Mouse (Mus musculus) MEL (cell line): Measurements from ENCODE around the gene Ggnbp2. TPM values are rescaled to one million over a fixed set of nuclear protein-coding genes. Genes with fewer than 3 reads are reported as not detected.
A peak's percentile ranks its signal among the peaks of the same experiment; 100 is the strongest.

Experiments
- DNase-seq: peaks from one replicate; pipeline ENCODE4 v3.0.0; 2011; ENCODE audit warnings: low read depth, low spot score
- H3K27ac ChIP-seq: 2 replicates; pipeline ENCODE4 v1.5.1; 2012; ENCODE audit warnings: low read depth, mild to moderate bottlenecking, control low read depth, low read length, moderate library complexity; ENCODE audit not compliant: control insufficient read depth
- H3K27me3 ChIP-seq, 2 experiments: fragments of 150-350 bp in 1 of 2; sonication (generic) in 1 of 2; 2 replicates each; pipeline ENCODE4 v1.6.1; 2012; ENCODE audit warnings: low read length in 2 of 2, mild to moderate bottlenecking in 2 of 2, improper control_type of control experiment in 1 of 2, moderate library complexity in 1 of 2; ENCODE audit not compliant: insufficient read depth in 2 of 2, control insufficient read depth in 1 of 2
- H3K36me3 ChIP-seq, 2 experiments: 2 replicates each; pipeline ENCODE4 v1.6.1; 2012 to 2014; ENCODE audit warnings: low read length in 2 of 2, improper control_type of control experiment in 1 of 2, inconsistent platforms in 1 of 2, mild to moderate bottlenecking in 1 of 2; ENCODE audit not compliant: insufficient read depth in 2 of 2, control insufficient read depth in 1 of 2
- H3K4me1 ChIP-seq, 2 experiments: fragments of 150-350 bp in 1 of 2; sonication (generic) in 1 of 2; 2 replicates each; pipeline ENCODE4 v1.6.1; 2012; ENCODE audit warnings: low read length in 2 of 2, improper control_type of control experiment in 1 of 2, mild to moderate bottlenecking in 1 of 2; ENCODE audit not compliant: insufficient read depth in 2 of 2, control insufficient read depth in 1 of 2
- H3K4me3 ChIP-seq, 2 experiments: fragments of 150-350 bp in 1 of 2; sonication (generic) in 1 of 2; 2 replicates each; pipeline ENCODE4 v1.5.1; 2012; ENCODE audit warnings: low read depth in 2 of 2, low read length in 2 of 2, mild to moderate bottlenecking in 2 of 2, moderate library complexity in 2 of 2, control low read depth in 1 of 2, improper control_type of control experiment in 1 of 2; ENCODE audit not compliant: control insufficient read depth in 1 of 2, insufficient read depth in 1 of 2
- H3K79me2 ChIP-seq: 2 replicates; pipeline ENCODE4 v1.6.1; 2012; ENCODE audit warnings: mild to moderate bottlenecking, low read length, moderate library complexity; ENCODE audit not compliant: control insufficient read depth, poor library complexity, insufficient read depth
- H3K9ac ChIP-seq: 2 replicates; pipeline ENCODE4 v1.6.1; 2012; ENCODE audit warnings: low read depth, mild to moderate bottlenecking, control low read depth, low read length, moderate library complexity; ENCODE audit not compliant: control insufficient read depth, poor library complexity, severe bottlenecking
- H3K9me3 ChIP-seq: fragments of 150-350 bp; sonication (generic); replicated peaks from 2 replicates; pipeline ENCODE4 v1.6.1; 2012; ENCODE audit warnings: mild to moderate bottlenecking, low read length, improper control_type of control experiment, moderate library complexity; ENCODE audit not compliant: insufficient read depth
- CHD1 ChIP-seq: IDR thresholded peaks from 2 replicates; pipeline ENCODE4 v1.6.1; 2012; ENCODE audit warnings: low read depth, mild to moderate bottlenecking, inconsistent platforms, low read length, improper control_type of control experiment
- CHD2 ChIP-seq: IDR thresholded peaks from 2 replicates; pipeline ENCODE4 v1.6.1; 2011; ENCODE audit warnings: low read length, improper control_type of control experiment
- CTCF ChIP-seq, 3 experiments: IDR thresholded peaks in 2 of 3; conservative IDR thresholded peaks in 1 of 3; 2 replicates each; pipeline ENCODE4 v1.5.1; 2011 to 2012; ENCODE audit warnings: low read length in 3 of 3, low read depth in 2 of 3, mild to moderate bottlenecking in 2 of 3, improper control_type of control experiment in 1 of 3, inconsistent platforms in 1 of 3, mixed read lengths in 1 of 3, moderate library complexity in 1 of 3; ENCODE audit not compliant: control insufficient read depth in 1 of 3, insufficient read depth in 1 of 3, poor library complexity in 1 of 3, severe bottlenecking in 1 of 3
- E2F4 ChIP-seq: IDR thresholded peaks from 2 replicates; pipeline ENCODE4 v1.6.1; 2011; ENCODE audit warnings: low read depth, low read length, improper control_type of control experiment, borderline replicate concordance
- ELF1 ChIP-seq: IDR thresholded peaks from 2 replicates; pipeline ENCODE4 v1.6.1; 2014; ENCODE audit warnings: low read depth, mild to moderate bottlenecking, inconsistent platforms, low read length, improper control_type of control experiment, moderate library complexity
- EP300 ChIP-seq, 2 experiments: IDR thresholded peaks; 2 replicates each; pipeline ENCODE4 v1.6.1; 2011; ENCODE audit warnings: improper control_type of control experiment in 2 of 2, low read length in 2 of 2, low read depth in 1 of 2, mild to moderate bottlenecking in 1 of 2
- ETS1 ChIP-seq: IDR thresholded peaks from 2 replicates; pipeline ENCODE4 v1.6.1; 2012; ENCODE audit warnings: low read depth, mild to moderate bottlenecking, inconsistent platforms, low read length, improper control_type of control experiment, moderate library complexity
- GABPA ChIP-seq: IDR thresholded peaks from 2 replicates; pipeline ENCODE4 v1.6.1; 2012; ENCODE audit warnings: low read depth, mild to moderate bottlenecking, inconsistent platforms, low read length, improper control_type of control experiment, moderate library complexity
- GATA1 ChIP-seq: IDR thresholded peaks from 2 replicates; pipeline ENCODE4 v1.6.1; 2011; ENCODE audit warnings: low read depth, low read length, improper control_type of control experiment
- KAT2A ChIP-seq: conservative IDR thresholded peaks from 2 replicates; pipeline ENCODE4 v1.6.1; 2012; ENCODE audit warnings: low read depth, low read length, improper control_type of control experiment, inconsistent platforms
- MAX ChIP-seq: IDR thresholded peaks from 2 replicates; pipeline ENCODE4 v1.6.1; 2011; ENCODE audit warnings: low read length, improper control_type of control experiment
- MAZ ChIP-seq: IDR thresholded peaks from 2 replicates; pipeline ENCODE4 v1.6.1; 2012; ENCODE audit warnings: low read depth, mild to moderate bottlenecking, inconsistent platforms, low read length, improper control_type of control experiment
- MEF2A ChIP-seq: IDR thresholded peaks from 2 replicates; pipeline ENCODE4 v1.6.1; 2014; ENCODE audit warnings: low read depth, mild to moderate bottlenecking, inconsistent platforms, low read length, improper control_type of control experiment; ENCODE audit not compliant: poor library complexity, insufficient replicate concordance, severe bottlenecking; ENCODE audit errors: extremely low read depth
- MXI1 ChIP-seq: IDR thresholded peaks from 2 replicates; pipeline ENCODE4 v1.6.1; 2011; ENCODE audit warnings: mild to moderate bottlenecking, low read depth, low read length, improper control_type of control experiment
- MYB ChIP-seq: IDR thresholded peaks from 2 replicates; pipeline ENCODE4 v1.6.1; 2011; ENCODE audit warnings: mild to moderate bottlenecking, low read depth, low read length, improper control_type of control experiment
- MYC ChIP-seq: IDR thresholded peaks from 2 replicates; pipeline ENCODE4 v1.6.1; 2011; ENCODE audit warnings: low read depth, mild to moderate bottlenecking, low read length, improper control_type of control experiment, moderate library complexity
- NRF1 ChIP-seq: IDR thresholded peaks from 2 replicates; pipeline ENCODE4 v1.6.1; 2014; ENCODE audit warnings: low read depth, mild to moderate bottlenecking, inconsistent platforms, low read length, improper control_type of control experiment, moderate library complexity; ENCODE audit not compliant: poor library complexity, insufficient read depth, severe bottlenecking
- POLR2A ChIP-seq, 2 experiments: IDR thresholded peaks; 2 replicates each; pipeline ENCODE4 v1.6.1; 2011 to 2012; ENCODE audit warnings: low read length in 2 of 2, mild to moderate bottlenecking in 2 of 2, control low read depth in 1 of 2, improper control_type of control experiment in 1 of 2, low read depth in 1 of 2, moderate library complexity in 1 of 2; ENCODE audit not compliant: control insufficient read depth in 1 of 2, insufficient read depth in 1 of 2, poor library complexity in 1 of 2
- POLR2AphosphoS2 ChIP-seq: IDR thresholded peaks from 2 replicates; pipeline ENCODE4 v1.6.1; 2011; ENCODE audit warnings: low read length, improper control_type of control experiment
- POLR2AphosphoS5 ChIP-seq: IDR thresholded peaks from 2 replicates; pipeline ENCODE4 v1.6.1; 2012; ENCODE audit warnings: low read depth, borderline replicate concordance, mild to moderate bottlenecking, inconsistent platforms, low read length, moderate library complexity, mixed read lengths
- RCOR1 ChIP-seq: IDR thresholded peaks from 2 replicates; pipeline ENCODE4 v1.6.1; 2012; ENCODE audit warnings: low read depth, mild to moderate bottlenecking, inconsistent platforms, low read length, improper control_type of control experiment
- SIN3A ChIP-seq: IDR thresholded peaks from 2 replicates; pipeline ENCODE4 v1.6.1; 2012; ENCODE audit warnings: low read length, improper control_type of control experiment, inconsistent platforms
- SMC3 ChIP-seq: IDR thresholded peaks from 2 replicates; pipeline ENCODE4 v1.6.1; 2011; ENCODE audit warnings: low read depth, low read length, improper control_type of control experiment
- TAL1 ChIP-seq: IDR thresholded peaks from 2 replicates; pipeline ENCODE4 v1.6.1; 2012; ENCODE audit warnings: mild to moderate bottlenecking, inconsistent platforms, low read length, moderate library complexity, mixed read lengths
- TBP ChIP-seq: IDR thresholded peaks from 2 replicates; pipeline ENCODE4 v1.8.0; 2011; ENCODE audit warnings: low read depth, low read length, improper control_type of control experiment
- TCF12 ChIP-seq: IDR thresholded peaks from 2 replicates; pipeline ENCODE4 v1.6.1; 2014; ENCODE audit warnings: low read depth, mild to moderate bottlenecking, inconsistent platforms, low read length, improper control_type of control experiment, moderate library complexity
- UBTF ChIP-seq: IDR thresholded peaks from 2 replicates; pipeline ENCODE4 v1.6.1; 2012; ENCODE audit warnings: low read depth, mild to moderate bottlenecking, inconsistent platforms, low read length, improper control_type of control experiment, moderate library complexity, borderline replicate concordance; ENCODE audit not compliant: insufficient read depth
- ZC3H11A ChIP-seq: IDR thresholded peaks from 2 replicates; pipeline ENCODE4 v1.6.1; 2012; ENCODE audit warnings: low read depth, mild to moderate bottlenecking, inconsistent platforms, low read length, improper control_type of control experiment
- ZMIZ1 ChIP-seq: IDR thresholded peaks from 2 replicates; pipeline ENCODE4 v1.6.1; 2012; ENCODE audit warnings: low read depth, mild to moderate bottlenecking, inconsistent platforms, low read length, improper control_type of control experiment, moderate library complexity
- polyA plus RNA-seq, 2 experiments: library from polyadenylated mRNA; stranded (reverse) in 1 of 2; unstranded in 1 of 2; fragments of >175 nt in 1 of 2; fragments of >200 nt in 1 of 2; gene quantifications; 2 replicates each; pipeline versions ENCODE4 v1.2.1 to v1.2.4; 2012; ENCODE audit warnings: low replicate concordance in 2 of 2, low read depth in 1 of 2; ENCODE audit not compliant: insufficient read length in 2 of 2, insufficient read depth in 1 of 2, missing spikeins in 1 of 2
- total RNA-seq: library from RNA; depleted of rRNA; stranded (reverse); fragments of 300-350 nt; gene quantifications from 2 replicates; pipeline ENCODE4 v1.2.3, GENCODE M21; 2012

Gene Ggnbp2
- total and polyA plus RNA-seq, 3 experiments, result 55.4 to 89.6 (median 83.0) TPM

DNA sequence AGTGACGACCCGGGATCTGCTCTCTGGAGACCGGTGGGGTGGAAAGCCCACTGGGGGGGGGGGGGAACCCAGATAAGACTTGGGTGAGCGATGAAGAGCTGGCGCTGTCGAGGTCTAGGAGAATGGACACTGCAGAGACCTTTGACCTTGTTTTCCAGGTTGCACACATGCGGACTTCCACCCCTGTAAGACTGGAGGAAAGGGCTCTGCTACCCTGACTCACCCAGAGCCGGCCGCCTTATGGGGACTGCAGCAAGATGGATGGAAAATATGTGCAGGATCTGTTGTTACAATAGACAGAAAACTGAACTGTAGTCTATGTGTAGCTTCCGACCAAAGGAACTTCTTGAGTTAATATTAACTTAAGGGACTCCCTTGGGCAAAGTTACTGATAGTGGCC lies 429 bp upstream of the Ggnbp2 start:
- H3K4me1 ChIP-seq, result peaks cover 12 to 32% of the 10 kb centered on the region in 2 experiments
- H3K79me2 ChIP-seq, result peaks cover 41% of the 10 kb centered on the region
- H3K9ac ChIP-seq, result peak overlapping the region; percentile 98
- TF ChIP-seq NRF1 (no peak), GATA1 (peak; percentile 23; the same call in 1 of the 2 replicates), GABPA (no peak), MXI1 (peak; percentile 33; the same call in 1 of the 2 replicates), EP300 (IDR thresholded peaks at IDR 0.05; ENCODE audit: low read depth in 1 of 2, low read length in 2 of 2) (no peak), ETS1 (0 out of 2 replicates have a peak, but pooled peaks have one; percentile 4), MYC (0 out of 2 replicates have a peak, but pooled peaks have one; percentile 52), TAL1 (no peak), MEF2A (no peak), SIN3A (no peak; the same call in 1 of the 2 replicates), ELF1 (no peak), TBP (no peak)
- H3K27me3 ChIP-seq, result no peaks in the 10 kb centered on the region
- no peaks in the 10 kb centered on the region for H3K9me3 ChIP-seq
- H3K27ac ChIP-seq, result peak overlapping the region; percentile 92
- peak; percentile 80 for DNase-seq
- H3K36me3 ChIP-seq, result peaks cover 11 to 39% of the 10 kb centered on the region in 2 experiments
- H3K4me3 ChIP-seq, result peak overlapping the region; percentile 79 to 98

DNA sequence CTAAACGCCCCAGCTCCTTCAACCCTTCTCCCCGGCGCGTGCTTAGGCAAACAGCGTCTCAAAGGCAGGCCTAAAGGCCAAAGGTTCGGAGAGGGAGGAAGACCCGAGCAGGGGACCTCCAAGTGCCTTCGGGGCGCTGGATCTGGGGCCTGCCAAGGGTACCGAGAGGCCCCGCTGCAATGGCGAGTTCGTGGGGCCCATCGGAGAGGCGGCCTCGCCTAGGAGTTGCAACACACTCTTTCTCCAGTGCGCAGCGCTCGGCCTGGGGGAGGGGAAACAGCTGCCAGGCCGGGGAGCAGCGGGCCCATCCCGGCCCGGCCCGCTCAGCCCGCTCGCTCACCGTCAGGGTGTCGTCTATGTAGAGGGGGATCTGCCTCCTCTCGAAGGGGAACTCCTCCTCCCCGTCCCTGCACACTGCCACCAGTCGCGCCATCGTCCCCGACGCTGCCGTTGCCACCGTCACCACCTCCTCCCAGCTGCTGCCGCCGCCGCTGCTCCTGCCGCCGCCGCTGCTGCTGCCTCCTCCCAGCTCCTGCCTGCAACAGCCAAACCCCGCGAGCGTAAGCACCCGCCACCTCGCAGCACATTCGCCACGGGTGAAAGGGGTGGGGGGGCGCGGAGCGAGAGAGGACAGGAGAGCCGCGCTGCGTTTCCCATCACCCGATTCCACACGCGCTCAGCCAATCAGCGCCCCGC lies 932 bp downstream of the Ggnbp2 start:
- Histone ChIP-seq H3K27me3 (no peaks in the 10 kb centered on the region), H3K4me1 (peaks cover 18 to 42% of the 10 kb centered on the region in 2 experiments), H3K4me3 (peak overlapping the region; percentile 97 to 98), H3K36me3 (peaks cover 24 to 52% of the 10 kb centered on the region in 2 experiments), H3K9ac (peak overlapping the region; percentile 95), H3K9me3 (no peaks in the 10 kb centered on the region), H3K27ac (peak overlapping the region; percentile 70), H3K79me2 (peaks cover 52% of the 10 kb centered on the region)
- DNase-seq, result peak; percentile 97
- TF ChIP-seq ZC3H11A (peak; percentile 94), SMC3 (peak; percentile 7; the same call in 1 of the 2 replicates), EP300 (IDR thresholded peaks at IDR 0.05; ENCODE audit: low read depth in 1 of 2, low read length in 2 of 2) (peak in 1 of 2 experiments; percentile 45; a peak in 1 of 4 replicates), POLR2AphosphoS5 (peak; percentile 79; the same call in 1 of the 2 replicates), SIN3A (peak; percentile 77), CHD2 (peak; percentile 81), RCOR1 (peak; percentile 6; the same call in 1 of the 2 replicates), GATA1 (no peak), TBP (peak; percentile 34; the same call in 1 of the 2 replicates), POLR2AphosphoS2 (0 out of 2 replicates have a peak, but pooled peaks have one; percentile 55), POLR2A (IDR thresholded peaks at IDR 0.05; ENCODE audit: control insufficient read depth in 1 of 2, insufficient read depth in 1 of 2, low read depth in 1 of 2, low read length in 2 of 2, poor library complexity in 1 of 2) (peak; percentile 53 to 65; a peak in 3 of 4 replicates), MYB (peak; percentile 13; the same call in 1 of the 2 replicates), CTCF (IDR thresholded peaks at IDR 0.05 in 2 of 3, conservative IDR thresholded peaks at IDR 0.05 in 1 of 3; ENCODE audit: control insufficient read depth in 1 of 3, insufficient read depth in 1 of 3, low read depth in 2 of 3, low read length in 3 of 3, poor library complexity in 1 of 3, severe bottlenecking in 1 of 3) (no peak), ZMIZ1 (peak; percentile 87), TCF12 (peak; percentile 67), UBTF (0 out of 2 replicates have a peak, but pooled peaks have one; percentile 9), E2F4 (no peak; the same call in 1 of the 2 replicates), CHD1 (no peak), MAX (peak; percentile 46; the same call in 1 of the 2 replicates), KAT2A (no peak; the same call in 1 of the 2 replicates), ETS1 (peak; percentile 46; the same call in 1 of the 2 replicates), MAZ (peak; percentile 99)
